Mouse (Mus musculus): ENCODE measurements around the gene Bag2.

GRCm38 (mm10) chr1:33756258-33757032 lies 1.1 kb downstream of the Bag2 start:
- TF ChIP-seq CTCF (conservative IDR thresholded peaks at IDR 0.05; ENCODE audit: insufficient read depth, insufficient read length, low read depth, low read length) (no peak), POLR2A (IDR thresholded peaks at IDR 0.05; ENCODE audit: low read depth, low read length) (no peak)
